Mouse (Mus musculus) liver, embryonic 11.5 days (tissue): ENCODE measurements around the gene Lrrn4cl. TPM values are rescaled to one million over a fixed set of nuclear protein-coding genes. Genes with fewer than 3 reads are reported as not detected.
"Not testable (repeated sequence)": the region's sequence is repeated elsewhere in the genome, so short reads cannot be mapped to it uniquely, and the experiment has no call there.

Source experiments
- ATAC-seq: fragments of 200-750 bp; cut with Nextera tagmentation; replicated peaks from 2 replicates; pipeline ENCODE4 v1.8.0; 2017; ENCODE audit warnings: moderate number of reproducible peaks, mild to moderate bottlenecking, moderate TSS enrichment, moderate library complexity; ENCODE audit not compliant: low FRiP score
- DNase-seq: peaks from one replicate; pipeline ENCODE4 v3.0.0-alpha.2; 2017; ENCODE audit warnings: low spot score
- H3K27ac ChIP-seq: fragments of 300-500 bp; sonication (generic); 2 replicates; pipeline ENCODE4 v1.5.1; 2014; ENCODE audit warnings: mild to moderate bottlenecking, low read depth, low read length, control low read depth
- H3K27me3 ChIP-seq: fragments of 300-500 bp; sonication (generic); replicated peaks from 2 replicates; pipeline ENCODE4 v1.6.1; 2014; ENCODE audit warnings: low read length, mixed read lengths; ENCODE audit not compliant: control insufficient read depth, insufficient read depth
- H3K36me3 ChIP-seq: fragments of 300-500 bp; sonication (generic); 2 replicates; pipeline ENCODE4 v1.6.1; 2014; ENCODE audit warnings: mild to moderate bottlenecking, low read length, moderate library complexity, mixed read lengths; ENCODE audit not compliant: control insufficient read depth, insufficient read depth
- H3K4me1 ChIP-seq: fragments of 300-500 bp; sonication (generic); replicated peaks from 2 replicates; pipeline ENCODE4 v1.6.1; 2014; ENCODE audit warnings: low read length, mixed read lengths; ENCODE audit not compliant: control insufficient read depth, insufficient read depth
- H3K4me2 ChIP-seq: fragments of 300-500 bp; sonication (generic); 2 replicates; pipeline ENCODE4 v1.6.1; 2014; ENCODE audit warnings: mild to moderate bottlenecking, control low read depth, moderate library complexity
- H3K4me3 ChIP-seq: fragments of 300-500 bp; sonication (generic); 2 replicates; pipeline ENCODE4 v1.5.1; 2014; ENCODE audit warnings: low read depth, low read length, control low read depth
- H3K9ac ChIP-seq: fragments of 300-500 bp; sonication (generic); 2 replicates; pipeline ENCODE4 v1.6.1; 2014; ENCODE audit warnings: low read depth, low read length, control low read depth
- H3K9me3 ChIP-seq: fragments of 300-500 bp; sonication (generic); 2 replicates; pipeline ENCODE4 v1.6.1; 2016; ENCODE audit warnings: low read length, inconsistent platforms, mixed read lengths; ENCODE audit not compliant: control insufficient read depth
- WGBS: fragments of 180-500 bp; shearing (Covaris S2); extraction: QIAGEN DNeasy Blood & Tissue Kit; methylation state at CpG from one replicate; pipeline ENCODE4 v1.1.7; 2014; 5-methylcytosine and 5-hydroxymethylcytosine counted together
- polyA plus RNA-seq: library from polyadenylated mRNA; unstranded; fragments of >200 nt; fragmentation: Nextera tagmentation; extraction: Ambion mirVana; gene quantifications from 2 replicates; pipeline ENCODE4 v1.2.1, GENCODE M21; 2014

Lrrn4cl gene
- polyA plus RNA-seq, 1 experiment from 2014 or later = 0.10 TPM

DNA sequence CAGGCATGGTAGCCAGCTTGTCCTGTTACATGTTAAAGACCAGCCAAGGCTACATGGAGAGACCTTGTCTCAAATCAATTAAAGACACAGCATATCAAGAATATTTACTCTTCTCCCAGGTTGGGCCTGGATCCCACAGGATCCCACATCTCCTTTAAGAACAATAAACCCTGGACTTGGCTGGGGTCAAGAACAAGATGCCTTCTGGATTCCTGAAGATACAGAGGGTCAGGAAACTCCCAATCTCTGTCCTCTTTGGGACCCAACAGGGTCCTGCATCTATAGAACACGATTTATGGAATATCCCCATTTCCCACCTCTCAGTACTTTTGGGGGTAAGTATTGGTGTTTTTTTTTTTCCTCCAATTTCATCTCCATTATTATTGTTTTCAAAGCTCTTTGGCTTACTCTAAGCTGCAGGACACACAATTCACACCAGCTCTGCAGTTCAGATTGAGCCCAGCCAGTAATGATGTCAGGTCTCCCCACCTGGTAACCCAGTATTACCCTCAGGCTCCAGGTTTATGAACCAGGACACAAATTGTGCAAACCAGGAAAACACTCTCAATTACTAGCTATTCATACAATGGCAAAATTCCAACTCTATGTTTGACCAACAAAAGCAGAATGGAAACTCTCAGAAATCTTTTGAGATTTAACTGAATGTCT, 36.5 kb downstream of the Lrrn4cl start:
- peak overlapping the region; percentile 73 for H3K4me3 ChIP-seq
- H3K4me2 ChIP-seq = peak overlapping the region; percentile 88
- H3K9me3 ChIP-seq = no peaks in the 10 kb centered on the region
- peak overlapping the region; percentile 93 for H3K9ac ChIP-seq
- no peak for DNase-seq
- ATAC-seq = no peak
- no peaks in the 10 kb centered on the region for H3K27me3 ChIP-seq
- 44% methylated on average over 1 of the region's 1 CpGs for WGBS
- H3K36me3 ChIP-seq = peaks cover 4% of the 10 kb centered on the region; the same call in 1 of the 2 replicates
- peak overlapping the region; percentile 92 for H3K27ac ChIP-seq
- H3K4me1 ChIP-seq = peaks cover 6% of the 10 kb centered on the region; the same call in 1 of the 2 replicates

DNA sequence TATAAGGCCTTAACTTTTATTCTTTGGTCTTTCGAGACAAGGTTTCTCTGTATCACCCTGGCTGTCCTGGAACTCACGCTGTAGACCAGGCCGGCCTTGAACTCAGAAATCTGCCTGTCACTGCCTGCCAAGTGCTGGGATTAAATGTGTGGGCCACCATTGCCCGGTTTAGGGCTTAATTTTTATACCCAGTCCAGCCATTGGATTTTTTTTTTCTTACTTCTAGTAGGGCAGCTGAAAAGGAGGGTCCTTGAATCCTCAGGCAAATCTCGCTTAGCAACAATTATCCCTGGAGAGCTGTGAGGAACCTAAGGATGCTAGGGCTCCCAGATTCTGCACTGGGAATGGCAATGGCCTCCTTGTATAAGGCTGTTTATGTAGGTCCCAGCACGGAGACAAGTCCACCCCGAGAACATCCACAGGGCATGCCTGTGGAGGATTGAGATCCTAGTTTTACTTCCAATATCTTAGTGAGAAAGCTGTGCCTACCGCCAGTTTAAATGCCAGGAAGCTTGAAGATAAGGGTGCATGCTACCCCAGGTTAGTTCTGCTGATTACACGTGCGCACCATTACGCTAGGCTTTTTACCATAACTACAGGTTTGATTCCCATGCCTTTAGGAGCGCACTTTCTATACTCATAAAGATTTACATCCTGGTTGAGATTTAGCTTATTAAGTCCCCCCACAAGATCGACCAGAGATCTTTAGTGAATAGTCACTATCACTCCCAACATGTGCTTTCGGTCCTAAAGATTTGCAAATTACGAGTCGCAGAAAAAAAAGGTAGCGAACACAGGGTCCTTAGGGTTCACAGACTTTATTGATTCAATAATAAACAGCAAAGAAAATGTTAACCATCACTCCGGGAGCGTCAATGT, 37.3 kb downstream of the Lrrn4cl start:
- Histone ChIP-seq H3K4me1 (peaks cover 6% of the 10 kb centered on the region; the same call in 1 of the 2 replicates), H3K4me3 (peak overlapping the region; percentile 73), H3K36me3 (peaks cover 4% of the 10 kb centered on the region; the same call in 1 of the 2 replicates), H3K9me3 (no peaks in the 10 kb centered on the region), H3K9ac (peak overlapping the region; percentile 93), H3K4me2 (peak overlapping the region; percentile 88), H3K27me3 (no peaks in the 10 kb centered on the region), H3K27ac (peak overlapping the region; percentile 92)
- WGBS = 13% methylated on average over 19 of the region's 19 CpGs
- DNase-seq (no peak), ATAC-seq (no peak)

DNA sequence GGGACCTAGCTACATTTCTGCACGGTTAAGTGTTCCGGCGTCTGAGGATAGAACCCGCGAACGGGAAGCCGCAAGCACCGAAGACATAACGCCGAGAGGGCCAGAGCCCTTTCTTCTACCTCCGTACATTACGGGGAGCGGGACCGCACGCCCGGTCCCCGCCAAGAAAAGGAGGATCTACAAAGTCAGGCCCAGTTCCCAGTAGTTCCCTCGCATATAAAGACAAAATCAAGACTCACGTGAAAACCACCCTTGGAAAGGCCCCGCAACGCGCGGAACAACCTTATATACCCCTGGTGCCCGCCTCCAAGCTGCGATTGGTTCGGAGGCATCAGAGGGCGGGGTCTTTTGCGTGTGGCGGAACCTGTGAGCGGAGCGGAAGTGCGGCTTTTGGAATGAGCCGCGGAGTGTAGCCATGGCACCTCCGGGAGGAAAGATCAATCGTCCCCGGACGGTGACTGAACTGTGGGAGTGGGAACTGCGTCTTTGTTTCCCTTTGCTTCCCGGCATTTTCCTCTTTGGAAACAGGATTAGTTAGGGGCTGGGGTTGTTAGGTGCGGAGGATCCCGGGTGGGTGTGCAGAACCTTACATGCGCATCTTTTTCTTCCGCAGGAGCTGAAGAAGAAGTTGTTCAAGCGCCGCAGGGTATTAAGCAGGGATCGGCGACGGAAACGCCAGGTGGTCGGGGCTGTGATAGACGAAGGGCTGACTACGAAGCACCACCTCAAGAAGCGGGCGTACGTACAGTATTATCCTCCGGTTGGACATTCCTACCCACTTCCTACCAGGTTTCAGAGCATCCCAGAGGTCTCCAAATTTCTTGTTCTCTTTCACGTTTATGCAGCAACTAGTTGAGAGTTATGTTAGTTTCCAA, 38.2 kb downstream of the Lrrn4cl start, which contains the start of the genes 1810009A15Rik and Gm49416:
Gene 1810009A15Rik (plus strand): TSS at position 343 of the 875 bp plus-strand sequence.
Gene Gm49416 (plus strand): TSS at position 416 of the 875 bp plus-strand sequence.
- Histone ChIP-seq H3K9ac (peak within 1 kb of the TSS; percentile 93), H3K4me2 (peak within 1 kb of the TSS; percentile 88), H3K4me1 (peaks cover 6% of the 10 kb centered on the region; the same call in 1 of the 2 replicates), H3K27me3 (no peaks in the 10 kb centered on the region), H3K4me3 (peak within 1 kb of the TSS; percentile 73), H3K36me3 (peaks cover 4% of the 10 kb centered on the region; the same call in 1 of the 2 replicates), H3K9me3 (no peaks in the 10 kb centered on the region), H3K27ac (peak within 1 kb of the TSS; percentile 92)
- ATAC-seq = peak; percentile 86
- under 1% methylated on average over 58 of the region's 58 CpGs for WGBS
- peak; percentile 94 for DNase-seq

DNA sequence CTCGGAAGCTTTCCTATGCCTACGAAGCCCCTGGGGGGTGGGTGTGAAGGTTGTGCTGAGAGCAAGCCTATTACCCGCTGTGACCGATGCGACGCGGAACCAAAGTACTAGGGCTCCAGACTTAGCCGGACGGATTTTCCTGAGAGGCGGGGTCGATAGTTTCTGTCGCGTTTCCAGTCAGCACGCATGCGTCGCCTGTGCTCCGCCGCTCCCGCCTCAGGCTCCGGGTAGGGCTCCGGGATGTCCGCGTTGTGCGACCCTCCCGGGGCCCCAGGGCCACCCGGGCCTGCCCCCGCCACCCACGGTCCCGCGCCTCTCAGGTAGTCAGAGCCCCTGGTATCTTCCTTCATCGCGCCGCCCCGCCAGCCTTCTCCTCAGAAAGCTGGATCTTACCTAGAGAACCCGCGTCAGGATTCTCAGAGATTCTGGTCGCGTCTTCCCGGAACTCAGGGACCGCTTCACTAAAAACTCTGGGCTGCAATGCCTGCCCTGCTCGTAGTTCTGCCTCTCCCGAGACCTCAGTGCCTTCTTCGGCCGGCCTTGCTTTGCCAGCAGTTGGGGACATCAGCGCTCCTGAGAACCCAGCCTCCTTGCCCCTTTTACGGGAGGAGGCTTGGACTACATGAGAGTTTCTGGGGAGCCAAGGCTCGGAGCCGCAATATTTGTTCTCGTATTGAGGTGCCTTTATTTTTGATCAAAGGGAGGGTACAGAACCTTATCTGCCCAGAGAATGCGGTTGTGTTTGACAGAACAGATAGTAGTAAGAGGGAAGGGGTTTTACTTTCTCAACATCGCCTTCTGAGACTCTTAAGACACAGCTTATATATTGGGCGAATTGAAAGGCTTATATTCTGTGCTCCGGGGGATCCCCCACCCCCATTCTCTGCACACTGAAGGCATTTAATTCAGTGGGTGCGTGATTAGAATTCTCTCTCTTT, 42.5 kb downstream of the Lrrn4cl start, which contains the start of gene Ints5:
Gene Ints5 (plus strand): TSS at position 177 of the 938 bp plus-strand sequence.
- DNase-seq = peak; percentile 86
- WGBS = 2% methylated on average over 54 of the region's 54 CpGs

DNA sequence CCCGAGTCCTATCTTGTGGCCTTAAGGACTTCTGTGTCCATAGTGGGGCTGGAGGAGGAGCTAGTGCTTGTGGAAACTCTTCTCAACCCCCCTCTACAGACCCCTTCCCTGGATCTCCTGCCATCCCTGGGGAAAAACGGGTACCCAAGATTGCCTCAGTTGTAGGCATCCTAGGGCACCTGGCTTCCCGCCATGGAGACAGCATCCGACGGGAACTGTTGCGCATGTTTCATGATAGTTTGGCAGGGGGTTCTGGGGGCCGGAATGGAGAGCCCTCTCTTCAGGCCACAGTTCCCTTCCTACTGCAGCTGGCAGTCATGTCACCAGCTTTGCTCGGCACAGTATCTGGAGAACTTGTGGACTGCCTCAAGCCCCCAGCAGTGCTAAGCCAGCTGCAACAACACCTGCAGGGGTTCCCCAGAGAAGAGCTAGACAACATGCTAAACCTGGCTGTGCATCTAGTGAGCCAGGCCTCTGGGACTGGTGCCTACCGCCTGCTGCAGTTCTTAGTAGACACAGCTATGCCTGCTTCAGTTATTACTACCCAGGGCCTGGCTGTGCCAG, 44.9 kb downstream of the Lrrn4cl start:
- no peaks in the 10 kb centered on the region for H3K9me3 ChIP-seq
- 88% methylated on average over 9 of the region's 9 CpGs for WGBS
- no peak for DNase-seq
- H3K36me3 ChIP-seq = peaks cover 16% of the 10 kb centered on the region; the same call in 1 of the 2 replicates
- no peaks in the 10 kb centered on the region for H3K27me3 ChIP-seq
- H3K9ac ChIP-seq = no peak overlapping the region; the same call in 1 of the 2 replicates
- no peak for ATAC-seq
- peaks cover 25% of the 10 kb centered on the region for H3K4me1 ChIP-seq
- 0 out of 2 replicates have a peak overlapping the region, but pooled peaks have one; percentile 12 for H3K4me3 ChIP-seq
- H3K4me2 ChIP-seq = no peak overlapping the region
- H3K27ac ChIP-seq = no peak overlapping the region

More for the DNA sequence above, 42.5 kb downstream of the Lrrn4cl start, which contains the start of gene Ints5:
- Histone ChIP-seq H3K9ac (peak within 1 kb of the TSS; percentile 92), H3K4me1 (peaks cover 19% of the 10 kb centered on the region), H3K27ac (peak within 1 kb of the TSS; percentile 92), H3K9me3 (no peaks in the 10 kb centered on the region), H3K4me3 (peak within 1 kb of the TSS; percentile 80), H3K4me2 (peak within 1 kb of the TSS; percentile 70), H3K27me3 (no peaks in the 10 kb centered on the region), H3K36me3 (peaks cover 17% of the 10 kb centered on the region; the same call in 1 of the 2 replicates)
- peak; percentile 69 for ATAC-seq

DNA sequence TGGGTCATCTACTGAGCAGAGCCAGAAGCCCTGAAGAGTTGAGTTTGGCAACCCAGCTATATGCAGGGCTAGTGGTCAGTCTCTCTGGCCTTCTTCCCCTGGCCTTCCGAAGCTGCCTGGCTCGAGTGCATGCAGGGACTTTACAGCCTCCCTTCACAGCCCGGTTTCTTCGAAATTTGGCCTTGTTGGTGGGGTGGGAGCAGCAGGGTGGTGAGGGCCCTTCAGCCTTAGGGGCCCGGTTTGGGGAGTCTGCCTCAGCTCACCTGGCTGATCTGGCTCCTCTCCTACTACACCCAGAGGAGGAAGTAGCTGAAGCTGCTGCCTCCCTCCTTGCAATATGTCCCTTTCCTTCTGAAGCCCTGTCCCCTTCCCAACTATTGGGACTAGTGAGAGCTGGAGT, 45.7 kb downstream of the Lrrn4cl start:
- not testable (repeated sequence) for H3K4me3 ChIP-seq, H3K27me3 ChIP-seq, ATAC-seq, H3K27ac ChIP-seq, H3K9me3 ChIP-seq, DNase-seq
- H3K4me1 ChIP-seq = peaks cover 25% of the 10 kb centered on the region
- H3K36me3 ChIP-seq = peaks cover 13% of the 10 kb centered on the region; the same call in 1 of the 2 replicates
- peak overlapping the region; percentile 87 for H3K4me2 ChIP-seq
- H3K9ac ChIP-seq = peak overlapping the region; percentile 3; the same call in 1 of the 2 replicates
- 89% methylated on average over 5 of the region's 5 CpGs for WGBS
